27 mouse cellular contexts compared by ENCODE assay signal in the genomic region with DNA sequence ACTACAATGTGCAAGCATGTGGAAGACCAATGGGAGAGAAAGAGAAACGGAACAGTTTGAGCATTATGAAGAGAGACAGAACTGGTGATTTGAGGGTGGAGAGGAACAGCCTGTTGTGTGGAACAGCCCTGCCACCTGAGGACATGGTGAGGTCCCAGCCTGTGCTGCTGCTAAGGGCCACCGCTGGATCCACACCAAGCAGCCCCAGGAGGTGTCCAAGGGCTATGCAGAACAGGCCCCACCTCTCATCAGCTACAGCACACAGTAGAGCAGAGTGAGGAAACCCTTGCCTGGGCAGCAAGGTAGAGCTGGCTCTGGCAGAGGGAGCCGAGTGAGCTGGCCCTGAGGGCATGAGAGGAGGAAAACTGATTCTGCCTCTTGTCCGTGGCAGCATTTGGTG. TPM values are rescaled to one million over a fixed set of nuclear protein-coding genes. Genes with fewer than 3 reads are reported as not detected.
"Had no signal": no experiment of that assay in that cellular context is flagged by ENCODE, and none has a peak within 500 bp of the region (broad histone marks: within the 10 kb centered on the region; RNA-seq: fewer than 3 reads in every experiment).

No protein-coding gene starts in this region.

- H3K9ac ChIP-seq: limb, embryonic 13.5 days; liver, embryonic 12.5 days; liver, embryonic 15.5 days; lung, embryonic 15.5 days; neural tube, embryonic 12.5 days had no signal

- H3K27ac ChIP-seq: kidney, postnatal 0 days; left cerebral cortex, adult 2 months; limb, embryonic 13.5 days; liver, embryonic 12.5 days; liver, embryonic 15.5 days; lung, embryonic 15.5 days; midbrain, embryonic 10.5 days; neural tube, embryonic 12.5 days had no signal

- H3K27me3 ChIP-seq: limb, embryonic 13.5 days; liver, embryonic 12.5 days; liver, embryonic 15.5 days; lung, embryonic 15.5 days; megakaryocyte, embryonic 14.5 days; neural tube, embryonic 12.5 days had no signal

- H3K9me3 ChIP-seq: limb, embryonic 13.5 days; liver, embryonic 12.5 days; liver, embryonic 15.5 days; lung, embryonic 15.5 days; midbrain, embryonic 10.5 days; neural tube, embryonic 12.5 days had no signal

- H3K4me2 ChIP-seq: limb, embryonic 13.5 days; liver, embryonic 12.5 days; liver, embryonic 15.5 days; lung, embryonic 15.5 days; neural tube, embryonic 12.5 days had no signal

- DNase-seq: kidney, adult 9 months; layer of hippocampus, postnatal 36 days; liver; lung, adult 18-20 months; lung, postnatal 10 days; lung, postnatal 36 days; midbrain, embryonic 14.5 days; thymus, adult 18-20 months; thymus, postnatal 36 days had no signal

- H3K4me1 ChIP-seq: limb, embryonic 13.5 days; liver, embryonic 12.5 days; liver, embryonic 15.5 days; lung, embryonic 15.5 days; megakaryocyte, embryonic 14.5 days; midbrain, embryonic 10.5 days; neural tube, embryonic 12.5 days had no signal

- H3K36me3 ChIP-seq: limb, embryonic 13.5 days; liver, embryonic 12.5 days; liver, embryonic 15.5 days; lung, embryonic 15.5 days; midbrain, embryonic 10.5 days; neural tube, embryonic 12.5 days had no signal

- ATAC-seq: liver, embryonic 12.5 days had no signal

- H3K4me3 ChIP-seq: left cerebral cortex, adult 2 months; limb, embryonic 13.5 days; liver, embryonic 12.5 days; liver, embryonic 15.5 days; lung, embryonic 15.5 days; megakaryocyte, embryonic 14.5 days; midbrain, embryonic 10.5 days; neural tube, embryonic 12.5 days had no signal

RNA-seq across cellular contexts. Expression of a gene that starts 5.1 kb away (rescaled TPM):
- total RNA-seq: layer of hippocampus, postnatal 36 days had no signal
- polyA plus RNA-seq: kidney, postnatal 0 days; liver, embryonic 12.5 days; liver, embryonic 15.5 days; lung, embryonic 15.5 days; neural tube, embryonic 12.5 days; small intestine, adult 2 months; spleen, adult 2 months; stomach, embryonic 16.5 days; urinary bladder, adult 2 months had no signal

RNA-seq across cellular contexts. Expression of a gene that starts 38.2 kb away (rescaled TPM):
- total RNA-seq: layer of hippocampus, adult 8-10 months; layer of hippocampus, postnatal 10 days; layer of hippocampus, postnatal 36 days; left cerebral cortex, adult 2 months; left cerebral cortex, postnatal 10 days; left cerebral cortex, postnatal 36 days had no signal
- polyA plus RNA-seq: kidney, postnatal 0 days; limb, embryonic 13.5 days; liver, embryonic 12.5 days; liver, embryonic 15.5 days; lung, embryonic 15.5 days; midbrain, embryonic 10.5 days; midbrain, embryonic 14.5 days; neural tube, embryonic 12.5 days; small intestine, adult 2 months; spleen, adult 2 months; stomach, embryonic 16.5 days; testis, adult 2 months; urinary bladder, adult 2 months had no signal

RNA-seq across cellular contexts. Expression of a gene that starts 52.9 kb away (rescaled TPM):
- total RNA-seq: layer of hippocampus, adult 8-10 months; layer of hippocampus, postnatal 10 days; layer of hippocampus, postnatal 36 days; left cerebral cortex, adult 2 months; left cerebral cortex, postnatal 10 days; left cerebral cortex, postnatal 36 days had no signal
- polyA plus RNA-seq: kidney, postnatal 0 days; limb, embryonic 13.5 days; liver, embryonic 12.5 days; liver, embryonic 15.5 days; lung, embryonic 15.5 days; midbrain, embryonic 10.5 days; midbrain, embryonic 14.5 days; neural tube, embryonic 12.5 days; small intestine, adult 2 months; spleen, adult 2 months; stomach, embryonic 16.5 days; testis, adult 2 months; urinary bladder, adult 2 months had no signal
